Mouse (Mus musculus) central nervous system, embryonic 11.5 days (tissue): ENCODE results near the gene Olfr715b. TPM values are rescaled to one million over a fixed set of nuclear protein-coding genes. Genes with fewer than 3 reads are reported as not detected.

Experiments
- polyA plus RNA-seq: library from polyadenylated mRNA; depleted of rRNA; stranded (reverse); fragments of >200 nt; gene quantifications from 2 replicates; pipeline ENCODE4 v1.2.3, GENCODE M21; 2012; rRNA removed

Gene Olfr715b
- polyA plus RNA-seq: not detected in 2 replicates

GRCm38 (mm10) chr7:107110269-107110668 is at the start of gene Olfr715b:
Olfr715b (minus strand) TSS chr7:107110369.

DNA sequence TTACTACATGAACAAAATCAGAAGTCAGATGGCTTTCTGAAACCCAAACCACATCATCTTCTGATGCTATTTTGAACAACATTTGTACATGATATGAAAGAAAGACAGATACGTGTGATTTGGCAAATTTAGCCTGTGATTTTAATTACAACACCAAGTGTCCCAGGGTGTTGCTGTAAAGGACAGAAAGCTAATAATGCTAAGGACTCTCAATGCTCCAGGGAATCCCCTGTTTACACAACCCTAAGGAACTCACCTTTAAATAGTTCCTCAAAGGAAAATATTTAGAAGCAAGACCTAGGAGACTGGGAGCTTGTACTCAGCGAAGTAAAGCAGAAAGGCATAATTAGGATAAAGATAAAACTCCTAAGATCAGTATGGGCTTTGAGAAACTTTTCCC is 27.9 kb upstream of the Olfr715b start, which contains the start of gene Olfr716:
Gene Olfr716, plus strand, starts transcription at position 301 of the 400 bp plus-strand sequence.

GRCm38 (mm10) chr7:107130983-107131382 is 20.8 kb upstream of the Olfr715b start, which contains the start of gene Olfr715:
Olfr715 (minus strand) TSS chr7:107131083.

GRCm38 (mm10) chr7:107092920-107093319 is 17.2 kb downstream of the Olfr715b start, which contains the start of gene Olfr17:
Olfr17 (plus strand) TSS chr7:107093220.

GRCm38 (mm10) chr7:107070681-107071080 is 39.5 kb downstream of the Olfr715b start, which contains the start of gene Olfr714:
Olfr714 (plus strand) TSS chr7:107070981.

Other genes with a start within 250 kb of the Olfr715b start
- gene Olfr704, start 247.2 kb downstream of the Olfr715b start, polyA plus RNA-seq: not detected in 2 replicates
- not detected in 2 replicates for gene Olfr705, start 233.5 kb downstream of the Olfr715b start, polyA plus RNA-seq
- not detected in 2 replicates for gene Olfr706, start 222.2 kb downstream of the Olfr715b start, polyA plus RNA-seq
- not detected in 2 replicates for gene Olfr707, start 209.1 kb downstream of the Olfr715b start, polyA plus RNA-seq
- not detected in 2 replicates for gene Olfr1532-ps1, start 202.4 kb downstream of the Olfr715b start, polyA plus RNA-seq
- not detected in 2 replicates for gene Olfr709-ps1, start 178.2 kb downstream of the Olfr715b start, polyA plus RNA-seq
- gene Olfr710, start 162.1 kb downstream of the Olfr715b start, polyA plus RNA-seq: not detected in 2 replicates
- gene Olfr6, start 146.4 kb downstream of the Olfr715b start, polyA plus RNA-seq: not detected in 2 replicates
- not detected in 2 replicates for gene Olfr711, start 134.9 kb downstream of the Olfr715b start, polyA plus RNA-seq
- gene Olfr2, start 104.3 kb downstream of the Olfr715b start, polyA plus RNA-seq: not detected in 2 replicates
- not detected in 2 replicates for gene Olfr713, start 79.2 kb downstream of the Olfr715b start, polyA plus RNA-seq
- not detected in 2 replicates for gene Olfr714, start 39.4 kb downstream of the Olfr715b start, polyA plus RNA-seq
- gene Olfr17, start 17.1 kb downstream of the Olfr715b start, polyA plus RNA-seq: not detected in 2 replicates
- gene Olfr715, start 20.7 kb upstream of the Olfr715b start, polyA plus RNA-seq: not detected in 2 replicates
- not detected in 2 replicates for gene Olfr716, start 28.0 kb upstream of the Olfr715b start, polyA plus RNA-seq
- gene Nlrp14, start 56.6 kb upstream of the Olfr715b start, polyA plus RNA-seq: not detected in 2 replicates
- 0.08 and 0.12 TPM in 2 replicates for gene Rbmxl2, start 99.1 kb upstream of the Olfr715b start, polyA plus RNA-seq